Comparison of ENCODE assay signal across 21 mouse cellular contexts in genomic region chr7:123172101-123172500, GRCm38 (mm10). TPM values are rescaled to one million over a fixed set of nuclear protein-coding genes. Genes with fewer than 3 reads are reported as not detected.
"Had no signal": no experiment of that assay in that cellular context is flagged by ENCODE, and none has a peak within 500 bp of the region (broad histone marks: within the 10 kb centered on the region; RNA-seq: fewer than 3 reads in every experiment).

No protein-coding gene starts in this region.

- H3K27ac ChIP-seq: liver, embryonic 14.5 days; lung, embryonic 15.5 days; midbrain, embryonic 10.5 days; midbrain, embryonic 12.5 days; neural tube, embryonic 13.5 days; neural tube, embryonic 15.5 days had no signal

- ATAC-seq: midbrain, embryonic 16.5 days had no signal

- H3K9ac ChIP-seq: liver, embryonic 14.5 days; lung, embryonic 15.5 days; midbrain, embryonic 12.5 days; neural tube, embryonic 13.5 days; neural tube, embryonic 15.5 days had no signal

- H3K4me1 ChIP-seq: lung, embryonic 15.5 days; midbrain, embryonic 10.5 days; midbrain, embryonic 12.5 days; neural tube, embryonic 13.5 days had no signal

- H3K4me3 ChIP-seq: lung, embryonic 15.5 days; midbrain, embryonic 10.5 days; midbrain, embryonic 12.5 days; myocyte; neural tube, embryonic 13.5 days; neural tube, embryonic 15.5 days had no signal

- H3K27me3 ChIP-seq: lung, embryonic 15.5 days; midbrain, embryonic 12.5 days; neural tube, embryonic 13.5 days; neural tube, embryonic 15.5 days had no signal

- DNase-seq: lung, postnatal 14 days; lung, postnatal 4 days; midbrain, embryonic 14.5 days; retina, postnatal 1 day; right cerebral cortex, adult 18-20 months; right cerebral cortex, postnatal 25 days; right cerebral cortex, postnatal 4 days; spleen, adult 18-20 months; thymus, adult 2 months; thymus, postnatal 25 days; thymus, postnatal 4 days had no signal

- H3K4me2 ChIP-seq: lung, embryonic 15.5 days; midbrain, embryonic 12.5 days; neural tube, embryonic 13.5 days; neural tube, embryonic 15.5 days had no signal

- H3K9me3 ChIP-seq: lung, embryonic 15.5 days; midbrain, embryonic 10.5 days; midbrain, embryonic 12.5 days; neural tube, embryonic 13.5 days; neural tube, embryonic 15.5 days had no signal

RNA-seq across cellular contexts. Expression of gene Slc5a11, which starts 42.5 kb away (rescaled TPM):
- total RNA-seq: megakaryocyte-erythroid progenitor cell, adult 5-6 weeks had no signal
- polyA plus RNA-seq: myocyte; neural tube, embryonic 11.5 days; neural tube, embryonic 13.5 days had no signal
